Comparison of ENCODE assay signal across 25 mouse cellular contexts in the genomic region with DNA sequence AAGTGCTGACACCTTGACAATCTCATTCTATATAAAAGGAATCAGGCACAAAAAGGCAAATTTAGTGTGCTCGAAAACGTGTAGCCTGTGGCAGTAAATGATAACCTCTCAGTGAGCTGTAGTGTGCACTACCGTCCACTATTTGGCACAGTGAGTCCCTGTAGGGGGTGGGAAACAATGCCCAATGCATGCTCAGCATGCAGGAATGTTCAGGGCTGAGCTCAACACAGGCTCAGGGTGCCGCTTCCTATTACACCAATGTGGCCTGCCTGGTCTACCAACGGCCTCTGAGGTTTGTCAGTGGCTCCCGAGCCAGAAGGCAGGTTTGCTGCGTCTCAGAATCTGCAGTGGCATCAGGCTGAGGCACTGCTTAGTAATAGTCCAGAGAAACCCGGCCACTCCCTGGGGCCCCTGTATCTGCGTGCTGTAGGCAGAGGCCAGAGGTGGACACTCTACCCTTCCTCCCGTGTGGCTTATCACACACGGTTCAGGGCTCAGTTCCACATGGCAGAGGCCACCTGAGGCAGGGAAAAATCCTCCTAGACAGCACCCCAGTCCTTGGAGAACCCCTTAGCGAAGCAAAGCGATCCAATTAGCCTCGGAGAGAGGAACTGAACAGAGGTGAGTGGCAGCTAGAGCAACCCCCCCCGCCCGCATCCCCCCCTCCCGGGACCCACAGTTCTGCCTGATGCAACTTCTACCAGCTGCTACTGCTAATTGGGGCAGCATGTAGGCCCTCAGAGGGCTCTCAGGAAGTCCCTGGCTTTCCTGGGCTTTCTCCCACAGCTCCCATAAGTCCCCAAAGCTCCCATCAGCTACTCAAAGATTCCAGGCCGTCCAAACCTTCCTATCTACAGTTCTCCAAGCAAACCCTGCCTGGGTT.
A peak's percentile ranks its signal among the peaks of the same experiment; 100 is the strongest.
DNase-seq lines count a peak whose midpoint lies in the region; ATAC-seq and TF ChIP-seq lines count a peak whose summit lies in the region.
"Had no signal": no experiment of that assay in that cellular context is flagged by ENCODE, and none has a peak within 500 bp of the region (broad histone marks: within the 10 kb centered on the region; RNA-seq: fewer than 3 reads in every experiment).

No protein-coding gene starts in this region.

- H3K27me3 ChIP-seq in embryonic facial prominence, embryonic 14.5 days (replicated peaks; ENCODE audit: control insufficient read depth, insufficient read depth, low read length): no peaks in the 10 kb centered on the region
- peaks cover 47% of the 10 kb centered on the region for H3K27me3 ChIP-seq in embryonic facial prominence, embryonic 10.5 days (replicated peaks; ENCODE audit: low read depth, poor library complexity, severe bottlenecking)
- 0 out of 2 replicates have a peak, but pooled peaks cover 4% of the 10 kb centered on the region for H3K27me3 ChIP-seq in limb, embryonic 15.5 days
- no peaks in the 10 kb centered on the region for H3K27me3 ChIP-seq in kidney, adult 2 months (replicated peaks; ENCODE audit: control insufficient read depth, insufficient read depth, low read length)
- no peaks in the 10 kb centered on the region for H3K27me3 ChIP-seq in midbrain, embryonic 11.5 days (ENCODE audit: control insufficient read depth, insufficient read depth, low read length)
- H3K27me3 ChIP-seq: embryonic facial prominence, embryonic 13.5 days; Patski had no signal

- TF ChIP-seq CTCF in brain, embryonic 14.5 days (IDR thresholded peaks at IDR 0.05; ENCODE audit: borderline replicate concordance, extremely low read depth, insufficient read depth, insufficient read length): no peak
- TF ChIP-seq CTCF in kidney, adult 2 months (conservative IDR thresholded peaks at IDR 0.05; ENCODE audit: insufficient read depth, insufficient read length, low read depth, low read length): no peak

- H3K9me3 ChIP-seq in embryonic facial prominence, embryonic 14.5 days (ENCODE audit: control insufficient read depth, low read length): no peaks in the 10 kb centered on the region; the same call in 1 of the 2 replicates
- H3K9me3 ChIP-seq in embryonic facial prominence, embryonic 10.5 days: no peaks in the 10 kb centered on the region; the same call in 1 of the 2 replicates
- no peaks in the 10 kb centered on the region for H3K9me3 ChIP-seq in limb, embryonic 15.5 days
- H3K9me3 ChIP-seq in midbrain, embryonic 11.5 days (ENCODE audit: control insufficient read depth, low read length): no peaks in the 10 kb centered on the region
- H3K9me3 ChIP-seq: embryonic facial prominence, embryonic 13.5 days; liver, embryonic 13.5 days had no signal

- H3K4me2 ChIP-seq in embryonic facial prominence, embryonic 14.5 days (ENCODE audit: low read depth, low read length): no peak overlapping the region
- no peak overlapping the region for H3K4me2 ChIP-seq in limb, embryonic 15.5 days
- no peak overlapping the region for H3K4me2 ChIP-seq in midbrain, embryonic 11.5 days
- H3K4me2 ChIP-seq: liver, embryonic 13.5 days had no signal

- H3K9ac ChIP-seq in embryonic facial prominence, embryonic 14.5 days (ENCODE audit: low read depth, low read length): no peak overlapping the region
- H3K9ac ChIP-seq in limb, embryonic 15.5 days: no peak overlapping the region
- no peak overlapping the region for H3K9ac ChIP-seq in midbrain, embryonic 11.5 days (ENCODE audit: low read length)
- H3K9ac ChIP-seq: hindbrain, embryonic 14.5 days; liver, embryonic 13.5 days; midbrain, embryonic 12.5 days had no signal

- H3K4me3 ChIP-seq in embryonic facial prominence, embryonic 14.5 days (ENCODE audit: low read depth, low read length): no peak overlapping the region
- H3K4me3 ChIP-seq in embryonic facial prominence, embryonic 10.5 days: no peak overlapping the region
- H3K4me3 ChIP-seq in limb, embryonic 15.5 days: no peak overlapping the region
- no peak overlapping the region for H3K4me3 ChIP-seq in kidney, adult 2 months (ENCODE audit: insufficient read depth, low read depth, low read length)
- no peak overlapping the region for H3K4me3 ChIP-seq in midbrain, embryonic 11.5 days (ENCODE audit: low read depth, low read length)
- H3K4me3 ChIP-seq: embryonic facial prominence, embryonic 13.5 days; liver, embryonic 13.5 days; midbrain, embryonic 12.5 days had no signal

- H3K27ac ChIP-seq in embryonic facial prominence, embryonic 14.5 days (replicated peaks; ENCODE audit: low read depth, low read length): no peak overlapping the region
- no peak overlapping the region for H3K27ac ChIP-seq in embryonic facial prominence, embryonic 10.5 days (replicated peaks)
- H3K27ac ChIP-seq in limb, embryonic 15.5 days: peak overlapping the region; percentile 29; the same call in 1 of the 2 replicates
- H3K27ac ChIP-seq in kidney, adult 2 months (ENCODE audit: insufficient read depth, low read depth, low read length): no peak overlapping the region
- no peak overlapping the region for H3K27ac ChIP-seq in midbrain, embryonic 11.5 days (ENCODE audit: low read depth, low read length)
- H3K27ac ChIP-seq: liver, embryonic 13.5 days; midbrain, embryonic 12.5 days had no signal

- peaks cover 14% of the 10 kb centered on the region for H3K4me1 ChIP-seq in embryonic facial prominence, embryonic 14.5 days (ENCODE audit: control insufficient read depth, insufficient read depth, low read length)
- H3K4me1 ChIP-seq in embryonic facial prominence, embryonic 10.5 days: peaks cover 35% of the 10 kb centered on the region
- peaks cover 52% of the 10 kb centered on the region for H3K4me1 ChIP-seq in limb, embryonic 15.5 days
- H3K4me1 ChIP-seq in kidney, adult 2 months (ENCODE audit: control insufficient read depth, insufficient read depth, low read length): peaks cover 3% of the 10 kb centered on the region; the same call in 1 of the 2 replicates
- H3K4me1 ChIP-seq in midbrain, embryonic 11.5 days (ENCODE audit: control insufficient read depth, insufficient read depth, low read length): peaks cover 10% of the 10 kb centered on the region

- TF ChIP-seq POLR2A in brain, embryonic 14.5 days (IDR thresholded peaks at IDR 0.05; ENCODE audit: borderline replicate concordance, extremely low read depth, insufficient read depth, insufficient read length, poor library complexity, severe bottlenecking): no peak
- no peak for TF ChIP-seq POLR2A in kidney, adult 2 months (IDR thresholded peaks at IDR 0.05; ENCODE audit: low read depth, low read length)

- H3K36me3 ChIP-seq in embryonic facial prominence, embryonic 14.5 days (ENCODE audit: control insufficient read depth, insufficient read depth, low read length): no peaks in the 10 kb centered on the region
- H3K36me3 ChIP-seq in embryonic facial prominence, embryonic 10.5 days (replicated peaks): no peaks in the 10 kb centered on the region
- H3K36me3 ChIP-seq in limb, embryonic 15.5 days: no peaks in the 10 kb centered on the region; the same call in 1 of the 2 replicates
- no peaks in the 10 kb centered on the region for H3K36me3 ChIP-seq in kidney, adult 2 months (ENCODE audit: control insufficient read depth, insufficient read depth, low read length)
- H3K36me3 ChIP-seq in midbrain, embryonic 11.5 days (ENCODE audit: control insufficient read depth, insufficient read depth, low read length): no peaks in the 10 kb centered on the region
- H3K36me3 ChIP-seq: G1E; liver, embryonic 13.5 days; midbrain, embryonic 12.5 days had no signal

- 81% methylated on average over 18 of the region's 18 CpGs for WGBS in embryonic facial prominence, embryonic 14.5 days
- WGBS in embryonic facial prominence, embryonic 10.5 days: 84% methylated on average over 18 of the region's 18 CpGs
- WGBS in limb, embryonic 15.5 days: 66% methylated on average over 18 of the region's 18 CpGs
- 86% methylated on average over 18 of the region's 18 CpGs for WGBS in kidney, adult 2 months
- WGBS in midbrain, embryonic 11.5 days: 88% methylated on average over 18 of the region's 18 CpGs

- peak; percentile 25 for DNase-seq in embryonic facial prominence, embryonic 14.5 days (ENCODE audit: low spot score)
- no peak for DNase-seq in embryonic facial prominence, embryonic 10.5 days (ENCODE audit: low spot score)
- DNase-seq in 3134 (ENCODE audit: extremely low read depth, insufficient read length, low spot score): peak; percentile 82
- peak; percentile 20 for DNase-seq in brain, embryonic 14.5 days (ENCODE audit: low read depth)
- DNase-seq in kidney, adult 2 months: no peak
- no peak for DNase-seq in midbrain, embryonic 11.5 days (ENCODE audit: low spot score, missing footprints)
- DNase-seq: adrenal gland, adult 8-10 months; cerebellum, adult 2 months; cerebellum, postnatal 25 days; gastrocnemius, postnatal 14 days; heart, postnatal 4 days; left cerebral cortex, postnatal 4 days; liver, embryonic 13.5 days; lung, adult 2 months; lung, postnatal 14 days; right cerebral cortex, postnatal 14 days; thymus, postnatal 25 days had no signal

- ATAC-seq in embryonic facial prominence, embryonic 14.5 days (ENCODE audit: low read depth): peak; percentile 9; the same call in 1 of the 2 replicates
- ATAC-seq in limb, embryonic 15.5 days (ENCODE audit: insufficient number of reproducible peaks, low FRiP score, low TSS enrichment, low read depth): no peak
- ATAC-seq in midbrain, embryonic 11.5 days (ENCODE audit: low FRiP score): no peak
- ATAC-seq: activated CD4-positive, CD25-positive, alpha-beta regulatory T cell, adult 4 months; CD4-positive, CD25-positive, alpha-beta regulatory T cell, adult 4 months; Patski had no signal

Comparison
In these comparisons a context has a peak if more than half of its experiments do, and no peak if none do; other contexts are left out.
1. DNase-seq: peak in embryonic facial prominence, embryonic 14.5 days (single experiment), 3134 (single experiment) and brain, embryonic 14.5 days (single experiment); none in embryonic facial prominence, embryonic 10.5 days (single experiment), kidney, adult 2 months (single experiment) and midbrain, embryonic 11.5 days (single experiment).